Mouse (Mus musculus) midbrain, embryonic 13.5 days (tissue): ENCODE results near the gene Abhd2. TPM values are rescaled to one million over a fixed set of nuclear protein-coding genes. Genes with fewer than 3 reads are reported as not detected.
A peak's percentile ranks its signal among the peaks of the same experiment; 100 is the strongest.

ENCODE experiments used
- ATAC-seq: fragments of 200-750 bp; cut with Nextera tagmentation; 2 replicates; pipeline ENCODE4 v1.8.0; 2017; ENCODE audit warnings: mild to moderate bottlenecking, moderate TSS enrichment, moderate library complexity
- H3K27ac ChIP-seq: fragments of 300-500 bp; sonication (generic); 2 replicates; pipeline ENCODE4 v1.5.1; 2015; ENCODE audit warnings: inconsistent platforms, mild to moderate bottlenecking, moderate library complexity
- H3K27me3 ChIP-seq: fragments of 300-500 bp; sonication (generic); 2 replicates; pipeline ENCODE4 v1.6.1; 2015; ENCODE audit warnings: mild to moderate bottlenecking, inconsistent platforms
- H3K36me3 ChIP-seq: fragments of 300-500 bp; sonication (generic); 2 replicates; pipeline ENCODE4 v1.6.1; 2015; ENCODE audit warnings: mild to moderate bottlenecking, inconsistent platforms
- H3K4me1 ChIP-seq: fragments of 300-500 bp; sonication (generic); replicated peaks from 2 replicates; pipeline ENCODE4 v1.6.1; 2015; ENCODE audit warnings: inconsistent platforms
- H3K4me2 ChIP-seq: fragments of 300-500 bp; sonication (generic); replicated peaks from 2 replicates; pipeline ENCODE4 v1.6.1; 2015; ENCODE audit warnings: moderate library complexity, mild to moderate bottlenecking, inconsistent platforms
- H3K4me3 ChIP-seq: fragments of 300-500 bp; sonication (generic); replicated peaks from 2 replicates; pipeline ENCODE4 v1.5.1; 2015; ENCODE audit warnings: mild to moderate bottlenecking, inconsistent platforms
- H3K9ac ChIP-seq: fragments of 300-500 bp; sonication (generic); replicated peaks from 2 replicates; pipeline ENCODE4 v1.6.1; 2015; ENCODE audit warnings: mild to moderate bottlenecking, inconsistent platforms
- H3K9me3 ChIP-seq: fragments of 300-500 bp; sonication (generic); 2 replicates; pipeline ENCODE4 v1.6.1; 2016; ENCODE audit warnings: mild to moderate bottlenecking, inconsistent platforms
- WGBS: fragments of 180-500 bp; shearing (Covaris S2); methylation state at CpG from one replicate; pipeline ENCODE4 v1.1.7; 2015; 5-methylcytosine and 5-hydroxymethylcytosine counted together
- polyA plus RNA-seq: library from polyadenylated mRNA; unstranded; fragments of >200 nt; fragmentation: Nextera tagmentation; extraction: Ambion mirVana; gene quantifications from 2 replicates; pipeline ENCODE4 v1.2.1, GENCODE M21; 2015

Gene Abhd2
- polyA plus RNA-seq, 1 experiment from 2014 or later, result 16.5 TPM

DNA sequence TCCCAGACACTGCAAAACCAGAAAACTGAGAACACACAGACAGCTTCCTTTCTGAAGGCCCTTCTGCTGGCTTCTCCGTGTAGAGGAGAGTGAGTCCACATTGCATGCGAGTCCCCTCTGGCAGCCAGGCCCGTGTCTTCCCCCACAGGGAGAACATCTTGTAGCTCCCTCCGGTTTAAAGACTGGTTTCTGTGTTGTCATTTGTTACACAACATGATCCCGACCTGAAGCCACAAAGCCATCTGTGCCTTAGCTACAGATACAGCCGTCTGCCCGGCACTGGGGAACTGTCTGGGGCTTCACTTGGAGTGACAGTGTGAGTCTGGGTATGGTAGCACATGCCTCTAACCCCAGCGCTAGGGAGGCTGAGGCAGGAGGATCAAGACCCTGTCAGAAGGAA is 42.1 kb downstream of the Abhd2 start:
- no peak overlapping the region for H3K9ac ChIP-seq
- no peak overlapping the region for H3K4me3 ChIP-seq
- no peak for ATAC-seq
- H3K4me2 ChIP-seq, result no peak overlapping the region
- 65% methylated on average over 8 of the region's 8 CpGs for WGBS
- no peaks in the 10 kb centered on the region for H3K27me3 ChIP-seq
- H3K36me3 ChIP-seq, result no peaks in the 10 kb centered on the region
- H3K4me1 ChIP-seq, result peaks cover 75% of the 10 kb centered on the region
- H3K27ac ChIP-seq, result peak overlapping the region; percentile 12
- no peaks in the 10 kb centered on the region for H3K9me3 ChIP-seq

DNA sequence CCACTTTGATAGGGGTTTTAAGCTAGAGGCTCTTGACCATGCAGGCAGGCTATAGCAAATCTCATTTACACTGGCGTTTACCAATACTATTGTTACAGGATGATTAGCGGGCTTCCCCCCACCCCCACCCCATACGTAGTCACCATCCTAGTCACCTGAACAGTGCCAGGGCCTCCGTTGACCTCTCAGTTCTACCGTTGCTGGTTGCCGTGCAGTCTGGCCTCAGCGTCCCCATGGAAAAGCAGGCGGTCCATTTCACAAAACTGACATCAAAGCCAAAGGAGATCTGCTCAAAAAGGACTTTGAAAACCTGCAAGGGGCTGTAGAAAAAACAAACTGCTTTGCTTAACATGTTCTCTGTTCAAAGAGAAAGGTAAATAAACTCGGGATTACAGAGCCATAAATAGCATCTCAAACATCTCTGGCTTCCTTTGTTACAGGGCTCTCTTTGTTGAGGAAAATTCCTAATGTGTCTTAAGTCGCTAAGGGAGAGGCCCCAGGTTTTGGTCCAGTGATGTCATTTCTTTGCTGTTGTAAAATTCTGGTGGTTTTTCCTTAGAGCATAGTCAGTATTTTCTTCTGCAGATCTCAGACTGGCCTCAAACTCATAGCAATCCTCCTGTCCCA is 43.2 kb downstream of the Abhd2 start:
- Histone ChIP-seq H3K27me3 (no peaks in the 10 kb centered on the region), H3K4me1 (peaks cover 65% of the 10 kb centered on the region), H3K9me3 (no peaks in the 10 kb centered on the region), H3K36me3 (no peaks in the 10 kb centered on the region), H3K4me2 (no peak overlapping the region), H3K9ac (peak overlapping the region; percentile 29; the same call in 1 of the 2 replicates), H3K4me3 (no peak overlapping the region), H3K27ac (peak overlapping the region; percentile 12)
- 12% methylated on average over 10 of the region's 10 CpGs for WGBS
- ATAC-seq, result no peak

DNA sequence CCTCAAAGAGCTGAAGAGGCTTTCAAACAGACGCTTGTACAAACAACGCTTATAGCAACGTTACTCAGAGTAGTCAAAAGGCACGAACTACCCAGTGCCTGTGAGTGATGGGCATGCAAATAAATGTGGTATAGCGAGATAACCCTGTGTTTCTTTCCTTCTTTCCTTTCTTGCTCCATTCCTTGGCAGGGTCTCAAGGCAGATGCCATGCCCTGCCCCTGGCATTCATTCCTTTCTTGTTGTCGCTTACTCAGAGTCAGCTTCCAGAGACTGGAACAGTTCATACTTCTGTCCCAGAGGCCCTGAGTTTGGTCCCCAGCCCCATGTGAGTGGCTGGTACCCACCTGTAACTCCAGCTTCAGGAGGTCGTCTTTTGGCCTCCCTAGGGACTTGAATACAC is 44.6 kb downstream of the Abhd2 start:
- Histone ChIP-seq H3K4me1 (peaks cover 61% of the 10 kb centered on the region), H3K9ac (no peak overlapping the region), H3K27ac (no peak overlapping the region), H3K4me3 (no peak overlapping the region), H3K9me3 (no peaks in the 10 kb centered on the region), H3K27me3 (no peaks in the 10 kb centered on the region), H3K4me2 (no peak overlapping the region), H3K36me3 (no peaks in the 10 kb centered on the region)
- WGBS, result 80% methylated on average over 7 of the region's 7 CpGs
- ATAC-seq, result no peak

- Histone ChIP-seq H3K36me3 (no peaks in the 10 kb centered on the region), H3K27ac (peak overlapping the region; percentile 41; the same call in 1 of the 2 replicates), H3K4me3 (no peak overlapping the region), H3K4me1 (peaks cover 61% of the 10 kb centered on the region), H3K9ac (no peak overlapping the region), H3K9me3 (no peaks in the 10 kb centered on the region), H3K27me3 (no peaks in the 10 kb centered on the region), H3K4me2 (no peak overlapping the region)
- ATAC-seq, result no peak
- 63% methylated on average over 13 of the region's 13 CpGs for WGBS
Observed at GRCm38 (mm10) chr7:79318110-79318801, 45.3 kb downstream of the Abhd2 start.

DNA sequence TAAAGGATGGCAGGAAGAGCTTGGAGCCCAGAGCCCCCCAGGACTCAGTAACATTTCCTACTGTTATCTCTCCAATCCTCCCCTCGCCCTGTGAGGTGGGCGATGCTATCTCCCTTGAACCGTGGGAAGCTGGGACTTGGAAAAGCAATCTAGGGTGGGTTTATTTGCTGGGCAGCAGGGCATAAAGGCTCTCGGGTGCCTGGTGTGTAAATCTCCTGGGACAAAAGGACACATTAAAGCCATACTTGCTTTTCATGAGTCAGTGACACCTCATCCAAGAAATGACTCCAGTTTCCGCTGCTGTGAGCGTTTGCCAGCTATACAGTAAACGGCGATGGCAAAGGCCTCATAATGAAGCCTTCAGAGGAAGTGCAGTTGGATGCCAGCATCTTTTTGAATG is 50.9 kb downstream of the Abhd2 start:
- Histone ChIP-seq H3K9ac (no peak overlapping the region), H3K9me3 (no peaks in the 10 kb centered on the region), H3K4me2 (no peak overlapping the region), H3K27me3 (no peaks in the 10 kb centered on the region), H3K27ac (peak overlapping the region; percentile 67), H3K4me3 (no peak overlapping the region), H3K4me1 (peaks cover 19% of the 10 kb centered on the region), H3K36me3 (peaks cover 49% of the 10 kb centered on the region)
- no peak for ATAC-seq
- 76% methylated on average over 8 of the region's 8 CpGs for WGBS

GRCm38 (mm10) chr7:79328769-79329168 is 55.8 kb downstream of the Abhd2 start:
- Histone ChIP-seq H3K27ac (no peak overlapping the region), H3K36me3 (peaks cover 66% of the 10 kb centered on the region), H3K9ac (no peak overlapping the region), H3K9me3 (no peaks in the 10 kb centered on the region), H3K4me2 (no peak overlapping the region), H3K4me1 (peaks cover 8% of the 10 kb centered on the region), H3K27me3 (no peaks in the 10 kb centered on the region), H3K4me3 (no peak overlapping the region)
- WGBS, result 95% methylated on average over 5 of the region's 5 CpGs
- ATAC-seq, result no peak

- H3K4me1 ChIP-seq, result peaks cover 6% of the 10 kb centered on the region; the same call in 1 of the 2 replicates
- H3K27me3 ChIP-seq, result no peaks in the 10 kb centered on the region
- no peak overlapping the region for H3K4me2 ChIP-seq
- ATAC-seq, result peak; percentile 63; the same call in 1 of the 2 replicates
- 29% methylated on average over 10 of the region's 10 CpGs for WGBS
- H3K4me3 ChIP-seq, result no peak overlapping the region
- H3K9me3 ChIP-seq, result no peaks in the 10 kb centered on the region
- no peak overlapping the region for H3K9ac ChIP-seq
- H3K36me3 ChIP-seq, result peaks cover 43% of the 10 kb centered on the region
- peak overlapping the region; percentile 52 for H3K27ac ChIP-seq
Observed at GRCm38 (mm10) chr7:79331197-79331596, 58.2 kb downstream of the Abhd2 start.

- Histone ChIP-seq H3K27me3 (no peaks in the 10 kb centered on the region), H3K4me2 (no peak overlapping the region), H3K36me3 (peaks cover 33% of the 10 kb centered on the region), H3K4me1 (peaks cover 6% of the 10 kb centered on the region; the same call in 1 of the 2 replicates), H3K9me3 (no peaks in the 10 kb centered on the region), H3K27ac (no peak overlapping the region), H3K4me3 (no peak overlapping the region), H3K9ac (no peak overlapping the region)
- 80% methylated on average over 3 of the region's 3 CpGs for WGBS
- ATAC-seq, result no peak
Observed at GRCm38 (mm10) chr7:79333419-79333818, 60.4 kb downstream of the Abhd2 start.

DNA sequence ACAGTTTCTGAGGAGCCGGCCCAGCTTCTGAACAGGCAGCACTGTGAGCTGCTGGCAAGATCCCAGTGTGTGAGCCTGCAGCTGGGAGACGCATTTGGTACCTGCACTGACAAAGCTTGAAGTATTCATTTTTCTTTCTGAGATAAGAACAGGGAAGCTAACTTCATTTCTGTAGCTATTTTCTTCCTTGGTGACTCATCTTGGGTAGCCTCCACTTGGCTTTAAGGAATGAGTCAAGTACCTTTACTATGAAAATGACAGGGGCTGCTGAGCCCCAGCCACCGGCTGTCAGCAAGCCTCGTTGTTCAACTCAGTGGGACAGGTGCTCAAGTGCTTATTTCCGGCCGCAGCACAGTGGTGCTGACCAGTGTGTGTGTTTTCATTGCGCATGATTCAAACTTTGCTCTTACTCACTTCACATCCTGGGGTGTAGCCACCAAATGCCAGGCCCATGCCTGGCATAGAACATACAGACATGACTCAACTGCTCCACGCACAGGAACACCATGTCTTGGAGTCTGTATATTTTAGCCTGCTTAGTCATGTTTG is 63.4 kb downstream of the Abhd2 start:
- H3K4me3 ChIP-seq, result no peak overlapping the region
- no peak overlapping the region for H3K4me2 ChIP-seq
- WGBS, result 93% methylated on average over 8 of the region's 8 CpGs
- no peaks in the 10 kb centered on the region for H3K4me1 ChIP-seq
- H3K36me3 ChIP-seq, result peaks cover 8% of the 10 kb centered on the region; the same call in 1 of the 2 replicates
- H3K9me3 ChIP-seq, result no peaks in the 10 kb centered on the region
- no peaks in the 10 kb centered on the region for H3K27me3 ChIP-seq
- ATAC-seq, result no peak
- no peak overlapping the region for H3K27ac ChIP-seq
- H3K9ac ChIP-seq, result no peak overlapping the region

DNA sequence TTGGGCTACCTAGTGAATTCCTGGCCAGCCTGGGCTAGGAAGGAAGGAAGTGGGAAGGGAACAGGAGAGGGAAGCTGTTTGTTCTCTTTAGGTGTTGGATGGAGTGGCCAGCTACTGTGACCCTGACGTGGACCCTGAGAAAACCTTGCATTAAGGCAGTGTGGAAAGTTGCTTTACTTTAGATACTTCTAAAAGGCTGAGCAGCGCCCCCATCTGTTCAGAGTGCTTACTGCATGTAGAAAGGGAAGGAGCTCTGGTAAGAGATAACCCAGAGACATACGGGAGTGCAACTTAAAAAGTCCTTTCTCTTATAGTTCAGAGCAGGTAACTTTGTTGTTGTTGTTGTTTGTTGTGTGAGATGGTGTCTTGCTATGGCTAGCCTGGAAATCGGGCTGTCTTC is 72.9 kb downstream of the Abhd2 start:
- WGBS, result 54% methylated on average over 4 of the region's 4 CpGs
- no peak overlapping the region for H3K27ac ChIP-seq
- peaks cover 40% of the 10 kb centered on the region for H3K36me3 ChIP-seq

DNA sequence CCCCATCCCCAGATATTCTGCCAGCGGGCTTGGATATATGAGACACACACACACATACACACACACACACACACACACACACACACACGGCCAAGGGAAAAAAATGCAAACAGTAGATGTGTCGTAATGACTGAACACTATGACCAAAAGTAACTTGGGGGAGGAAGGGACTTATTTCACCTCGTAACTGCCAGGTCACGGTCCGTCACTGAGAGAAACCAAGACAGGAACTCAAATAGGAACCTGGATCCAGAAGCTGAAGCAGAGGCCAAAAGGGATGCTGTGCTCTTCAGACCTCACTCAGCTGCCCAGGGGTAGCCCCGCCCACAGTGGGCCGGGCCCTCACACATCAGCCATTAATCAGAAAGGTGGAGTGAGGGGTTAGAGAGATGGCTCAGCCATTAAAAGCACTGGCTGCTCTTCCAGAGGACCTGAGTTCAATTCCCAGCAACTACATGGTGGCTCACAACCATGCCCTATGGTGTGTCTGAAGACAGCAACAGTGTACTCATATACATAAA is 73.6 kb downstream of the Abhd2 start:
- Histone ChIP-seq H3K4me2 (no peak overlapping the region), H3K27me3 (no peaks in the 10 kb centered on the region), H3K36me3 (peaks cover 46% of the 10 kb centered on the region), H3K9me3 (no peaks in the 10 kb centered on the region), H3K9ac (no peak overlapping the region), H3K4me1 (peaks cover 6% of the 10 kb centered on the region; the same call in 1 of the 2 replicates), H3K27ac (no peak overlapping the region), H3K4me3 (no peak overlapping the region)
- ATAC-seq, result no peak
- WGBS, result 81% methylated on average over 8 of the region's 8 CpGs

More for the DNA sequence above, 72.9 kb downstream of the Abhd2 start:
- Histone ChIP-seq H3K9me3 (no peaks in the 10 kb centered on the region), H3K4me3 (no peak overlapping the region), H3K4me1 (peaks cover 6% of the 10 kb centered on the region; the same call in 1 of the 2 replicates), H3K27me3 (no peaks in the 10 kb centered on the region), H3K9ac (no peak overlapping the region), H3K4me2 (no peak overlapping the region)
- no peak for ATAC-seq
